Mouse (Mus musculus): ENCODE measurements around the gene Add2.

DNA sequence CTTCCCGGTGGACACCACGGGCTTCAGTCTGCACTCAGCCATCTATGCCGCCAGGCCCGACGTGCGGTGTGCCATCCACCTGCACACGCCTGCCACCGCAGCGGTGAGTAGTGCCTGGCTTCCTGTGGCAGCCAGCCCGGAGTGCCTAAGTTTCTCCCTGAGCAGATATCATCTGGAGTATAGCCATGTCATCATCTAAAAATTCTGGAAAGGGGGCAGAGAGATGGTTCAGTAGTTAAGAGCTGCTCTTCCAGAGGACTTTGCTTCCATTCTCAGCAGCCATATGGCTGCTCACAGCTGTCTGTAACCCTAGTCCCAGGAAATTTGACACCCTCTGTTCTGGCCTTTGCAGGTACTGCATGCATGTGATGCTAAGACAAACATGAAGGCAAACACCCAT, 68.3 kb downstream of the Add2 start:
- TF ChIP-seq EP300 (IDR thresholded peaks at IDR 0.05; ENCODE audit: low read depth) (no peak), CTCF (IDR thresholded peaks at IDR 0.05; ENCODE audit: low read depth) (no peak)
